Mouse (Mus musculus): Measurements from ENCODE around the gene Prepl. TPM values are rescaled to one million over a fixed set of nuclear protein-coding genes. Genes with fewer than 3 reads are reported as not detected.

Prepl gene
- polyA plus RNA-seq, 1 experiment, result 18.0 TPM

DNA sequence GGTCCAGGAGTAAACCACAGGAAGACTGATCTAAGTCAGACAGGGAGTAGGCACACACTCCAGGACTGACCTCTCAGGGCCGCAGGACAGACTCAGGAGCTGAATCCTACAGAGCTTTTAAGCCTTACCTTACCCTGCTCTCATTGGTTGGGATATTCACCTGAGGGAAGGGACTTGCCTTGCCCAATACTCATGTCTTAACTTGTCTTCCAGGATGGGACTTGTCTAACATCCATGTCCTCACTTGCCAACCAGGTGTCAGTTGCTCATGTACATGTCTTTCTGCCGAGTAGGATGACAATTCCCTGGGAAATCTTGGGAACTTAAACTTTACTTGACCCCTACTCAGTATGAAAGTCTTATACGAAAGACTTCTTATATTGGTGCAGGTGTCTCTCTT is 10.2 kb upstream of the Prepl start:
- TF ChIP-seq CTCF (conservative IDR thresholded peaks at IDR 0.05; ENCODE audit: insufficient read depth, insufficient read length, low read depth, low read length), result no peak
- no peak for TF ChIP-seq POLR2A (IDR thresholded peaks at IDR 0.05; ENCODE audit: low read depth, low read length)
- Histone ChIP-seq H3K4me1 (ENCODE audit: control insufficient read depth, insufficient read depth, low read length) (no peaks in the 10 kb centered on the region), H3K27ac (ENCODE audit: insufficient read depth, low read depth, low read length) (no peak overlapping the region), H3K27me3 (replicated peaks; ENCODE audit: control insufficient read depth, insufficient read depth, low read length) (no peaks in the 10 kb centered on the region), H3K4me3 (ENCODE audit: insufficient read depth, low read depth, low read length) (no peak overlapping the region), H3K36me3 (ENCODE audit: control insufficient read depth, insufficient read depth, low read length) (peaks cover 6% of the 10 kb centered on the region)
- 94% methylated on average over 3 of the region's 3 CpGs for WGBS
- DNase-seq, result no peak

DNA sequence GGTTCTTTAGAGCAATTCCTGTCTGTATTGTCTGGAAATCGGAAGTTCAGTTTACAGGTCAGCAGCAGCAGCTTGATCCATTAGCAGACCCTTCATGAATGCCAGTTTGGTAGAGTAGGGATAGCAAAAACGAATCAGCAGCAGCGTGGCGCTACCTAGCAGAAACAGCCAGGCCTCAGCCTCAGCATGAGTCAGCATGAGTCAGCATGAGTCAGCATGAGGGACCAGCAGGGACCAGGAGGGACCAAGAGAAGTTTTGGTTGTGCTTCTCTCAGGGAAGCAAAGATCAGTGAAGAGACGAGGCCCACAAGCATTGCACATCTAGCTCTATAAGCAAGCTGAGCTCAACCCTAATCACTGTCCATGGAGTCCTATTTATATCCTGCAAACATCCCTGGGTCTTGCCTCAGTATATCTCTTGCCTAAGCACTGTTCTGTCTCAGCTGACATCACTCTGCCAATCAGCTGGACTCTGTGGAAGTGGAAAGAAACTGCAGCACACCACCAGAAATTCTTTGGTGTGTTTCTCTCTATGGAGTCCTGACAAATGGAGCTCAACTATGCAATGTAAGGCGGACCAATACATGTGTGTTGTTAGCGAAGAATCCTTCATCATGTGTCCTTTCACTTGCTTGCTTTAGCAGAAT is 8.8 kb upstream of the Prepl start:
- Histone ChIP-seq H3K4me3 (ENCODE audit: insufficient read depth, low read depth, low read length) (no peak overlapping the region), H3K36me3 (ENCODE audit: control insufficient read depth, insufficient read depth, low read length) (peaks cover 6% of the 10 kb centered on the region), H3K27ac (ENCODE audit: insufficient read depth, low read depth, low read length) (no peak overlapping the region), H3K27me3 (replicated peaks; ENCODE audit: control insufficient read depth, insufficient read depth, low read length) (no peaks in the 10 kb centered on the region), H3K4me1 (ENCODE audit: control insufficient read depth, insufficient read depth, low read length) (no peaks in the 10 kb centered on the region)
- WGBS, result 94% methylated on average over 7 of the region's 7 CpGs
- DNase-seq, result no peak
- TF ChIP-seq CTCF (conservative IDR thresholded peaks at IDR 0.05; ENCODE audit: insufficient read depth, insufficient read length, low read depth, low read length) (no peak), POLR2A (IDR thresholded peaks at IDR 0.05; ENCODE audit: low read depth, low read length) (no peak)

- DNase-seq, result no peak
- no peaks in the 10 kb centered on the region for H3K27me3 ChIP-seq (replicated peaks; ENCODE audit: control insufficient read depth, insufficient read depth, low read length)
- H3K27ac ChIP-seq (ENCODE audit: insufficient read depth, low read depth, low read length), result no peak overlapping the region
- WGBS, result 98% methylated on average over 3 of the region's 3 CpGs
- TF ChIP-seq CTCF (conservative IDR thresholded peaks at IDR 0.05; ENCODE audit: insufficient read depth, insufficient read length, low read depth, low read length), result no peak
- no peak for TF ChIP-seq POLR2A (IDR thresholded peaks at IDR 0.05; ENCODE audit: low read depth, low read length)
- H3K4me3 ChIP-seq (ENCODE audit: insufficient read depth, low read depth, low read length), result no peak overlapping the region
- peaks cover 6% of the 10 kb centered on the region for H3K36me3 ChIP-seq (ENCODE audit: control insufficient read depth, insufficient read depth, low read length)
- H3K4me1 ChIP-seq (ENCODE audit: control insufficient read depth, insufficient read depth, low read length), result 0 out of 2 replicates have a peak, but pooled peaks cover 2% of the 10 kb centered on the region
Measured at GRCm38 (mm10) chr17:85096396-85096795, 6.4 kb upstream of the Prepl start.

- Histone ChIP-seq H3K27ac (ENCODE audit: insufficient read depth, low read depth, low read length) (no peak overlapping the region), H3K36me3 (ENCODE audit: control insufficient read depth, insufficient read depth, low read length) (no peaks in the 10 kb centered on the region), H3K4me1 (ENCODE audit: control insufficient read depth, insufficient read depth, low read length) (peaks cover 6% of the 10 kb centered on the region; the same call in 1 of the 2 replicates), H3K4me3 (ENCODE audit: insufficient read depth, low read depth, low read length) (no peak overlapping the region), H3K27me3 (replicated peaks; ENCODE audit: control insufficient read depth, insufficient read depth, low read length) (no peaks in the 10 kb centered on the region)
- DNase-seq, result no peak
- TF ChIP-seq CTCF (conservative IDR thresholded peaks at IDR 0.05; ENCODE audit: insufficient read depth, insufficient read length, low read depth, low read length), result no peak
- TF ChIP-seq POLR2A (IDR thresholded peaks at IDR 0.05; ENCODE audit: low read depth, low read length), result no peak
- 92% methylated on average over 6 of the region's 6 CpGs for WGBS
Measured at GRCm38 (mm10) chr17:85091762-85092161, 1.7 kb upstream of the Prepl start.

GRCm38 (mm10) chr17:85089621-85090020 is 420 bp downstream of the Prepl start:
- peak overlapping the region; percentile 49; the same call in 1 of the 2 replicates for H3K27ac ChIP-seq (ENCODE audit: insufficient read depth, low read depth, low read length)
- H3K4me1 ChIP-seq (ENCODE audit: control insufficient read depth, insufficient read depth, low read length), result peaks cover 6% of the 10 kb centered on the region; the same call in 1 of the 2 replicates
- no peaks in the 10 kb centered on the region for H3K36me3 ChIP-seq (ENCODE audit: control insufficient read depth, insufficient read depth, low read length)
- TF ChIP-seq CTCF (conservative IDR thresholded peaks at IDR 0.05; ENCODE audit: insufficient read depth, insufficient read length, low read depth, low read length), result no peak
- TF ChIP-seq POLR2A (IDR thresholded peaks at IDR 0.05; ENCODE audit: low read depth, low read length), result no peak
- DNase-seq, result no peak
- peak overlapping the region; percentile 93 for H3K4me3 ChIP-seq (ENCODE audit: insufficient read depth, low read depth, low read length)
- no peaks in the 10 kb centered on the region for H3K27me3 ChIP-seq (replicated peaks; ENCODE audit: control insufficient read depth, insufficient read depth, low read length)
- under 1% methylated on average over 16 of the region's 16 CpGs for WGBS

- Histone ChIP-seq H3K27ac (ENCODE audit: insufficient read depth, low read depth, low read length) (no peak overlapping the region), H3K4me3 (ENCODE audit: insufficient read depth, low read depth, low read length) (no peak overlapping the region)
Measured at GRCm38 (mm10) chr17:85089011-85089410, 1.0 kb downstream of the Prepl start.

DNA sequence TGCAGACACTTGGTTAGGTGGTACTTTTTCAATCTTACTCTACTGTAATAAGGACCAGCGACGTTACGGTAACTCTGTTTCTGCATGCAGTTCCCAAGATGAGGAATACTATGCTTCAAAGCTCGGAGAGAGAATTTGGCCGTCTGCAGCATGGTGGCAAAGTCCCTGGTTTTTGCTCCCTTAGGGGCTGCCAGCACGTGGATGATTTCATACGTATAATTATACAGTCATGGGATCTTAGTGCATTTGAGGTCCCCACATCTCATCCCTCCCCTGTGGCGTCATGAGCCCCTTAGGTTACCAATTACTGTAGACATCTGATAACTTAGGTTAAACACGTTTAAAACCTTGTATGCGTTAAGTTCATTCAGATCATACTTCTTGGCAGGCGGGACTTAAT is 1.6 kb downstream of the Prepl start:
- Histone ChIP-seq H3K4me1 (ENCODE audit: control insufficient read depth, insufficient read depth, low read length) (peaks cover 6% of the 10 kb centered on the region; the same call in 1 of the 2 replicates), H3K27ac (ENCODE audit: insufficient read depth, low read depth, low read length) (no peak overlapping the region), H3K36me3 (ENCODE audit: control insufficient read depth, insufficient read depth, low read length) (no peaks in the 10 kb centered on the region), H3K27me3 (replicated peaks; ENCODE audit: control insufficient read depth, insufficient read depth, low read length) (no peaks in the 10 kb centered on the region), H3K4me3 (ENCODE audit: insufficient read depth, low read depth, low read length) (no peak overlapping the region)
- no peak for DNase-seq
- WGBS, result 86% methylated on average over 11 of the region's 11 CpGs
- TF ChIP-seq POLR2A (IDR thresholded peaks at IDR 0.05; ENCODE audit: low read depth, low read length) (no peak), CTCF (conservative IDR thresholded peaks at IDR 0.05; ENCODE audit: insufficient read depth, insufficient read length, low read depth, low read length) (no peak)

More at GRCm38 (mm10) chr17:85089011-85089410, 1.0 kb downstream of the Prepl start:
- TF ChIP-seq POLR2A (IDR thresholded peaks at IDR 0.05; ENCODE audit: low read depth, low read length) (no peak), CTCF (conservative IDR thresholded peaks at IDR 0.05; ENCODE audit: insufficient read depth, insufficient read length, low read depth, low read length) (no peak)
- WGBS, result 47% methylated on average over 6 of the region's 6 CpGs
- no peaks in the 10 kb centered on the region for H3K36me3 ChIP-seq (ENCODE audit: control insufficient read depth, insufficient read depth, low read length)
- H3K27me3 ChIP-seq (replicated peaks; ENCODE audit: control insufficient read depth, insufficient read depth, low read length), result no peaks in the 10 kb centered on the region
- peak; percentile 15 for DNase-seq
- H3K4me1 ChIP-seq (ENCODE audit: control insufficient read depth, insufficient read depth, low read length), result peaks cover 6% of the 10 kb centered on the region; the same call in 1 of the 2 replicates

Measured in kidney, adult 2 months (tissue).